Mouse (Mus musculus) MEL (cell line): ENCODE measurements around the gene Mpp2.

ENCODE experiments used
- CTCF ChIP-seq, 3 experiments: IDR thresholded peaks in 2 of 3; conservative IDR thresholded peaks in 1 of 3; 2 replicates each; pipeline ENCODE4 v1.5.1; 2011 to 2012; ENCODE audit warnings: low read length in 3 of 3, low read depth in 2 of 3, mild to moderate bottlenecking in 2 of 3, improper control_type of control experiment in 1 of 3, inconsistent platforms in 1 of 3, mixed read lengths in 1 of 3, moderate library complexity in 1 of 3; ENCODE audit not compliant: control insufficient read depth in 1 of 3, insufficient read depth in 1 of 3, poor library complexity in 1 of 3, severe bottlenecking in 1 of 3
- E2F4 ChIP-seq: IDR thresholded peaks from 2 replicates; pipeline ENCODE4 v1.6.1; 2011; ENCODE audit warnings: low read depth, low read length, improper control_type of control experiment, borderline replicate concordance
- EP300 ChIP-seq, 2 experiments: IDR thresholded peaks; 2 replicates each; pipeline ENCODE4 v1.6.1; 2011; ENCODE audit warnings: improper control_type of control experiment in 2 of 2, low read length in 2 of 2, low read depth in 1 of 2, mild to moderate bottlenecking in 1 of 2
- ETS1 ChIP-seq: IDR thresholded peaks from 2 replicates; pipeline ENCODE4 v1.6.1; 2012; ENCODE audit warnings: low read depth, mild to moderate bottlenecking, inconsistent platforms, low read length, improper control_type of control experiment, moderate library complexity
- GABPA ChIP-seq: IDR thresholded peaks from 2 replicates; pipeline ENCODE4 v1.6.1; 2012; ENCODE audit warnings: low read depth, mild to moderate bottlenecking, inconsistent platforms, low read length, improper control_type of control experiment, moderate library complexity
- MAFK ChIP-seq: IDR thresholded peaks from 2 replicates; pipeline ENCODE4 v1.6.1; 2011; ENCODE audit warnings: low read depth, mild to moderate bottlenecking, low read length, improper control_type of control experiment, borderline replicate concordance
- POLR2A ChIP-seq, 2 experiments: IDR thresholded peaks; 2 replicates each; pipeline ENCODE4 v1.6.1; 2011 to 2012; ENCODE audit warnings: low read length in 2 of 2, mild to moderate bottlenecking in 2 of 2, control low read depth in 1 of 2, improper control_type of control experiment in 1 of 2, low read depth in 1 of 2, moderate library complexity in 1 of 2; ENCODE audit not compliant: control insufficient read depth in 1 of 2, insufficient read depth in 1 of 2, poor library complexity in 1 of 2
- SMC3 ChIP-seq: IDR thresholded peaks from 2 replicates; pipeline ENCODE4 v1.6.1; 2011; ENCODE audit warnings: low read depth, low read length, improper control_type of control experiment
- TCF12 ChIP-seq: IDR thresholded peaks from 2 replicates; pipeline ENCODE4 v1.6.1; 2014; ENCODE audit warnings: low read depth, mild to moderate bottlenecking, inconsistent platforms, low read length, improper control_type of control experiment, moderate library complexity

DNA sequence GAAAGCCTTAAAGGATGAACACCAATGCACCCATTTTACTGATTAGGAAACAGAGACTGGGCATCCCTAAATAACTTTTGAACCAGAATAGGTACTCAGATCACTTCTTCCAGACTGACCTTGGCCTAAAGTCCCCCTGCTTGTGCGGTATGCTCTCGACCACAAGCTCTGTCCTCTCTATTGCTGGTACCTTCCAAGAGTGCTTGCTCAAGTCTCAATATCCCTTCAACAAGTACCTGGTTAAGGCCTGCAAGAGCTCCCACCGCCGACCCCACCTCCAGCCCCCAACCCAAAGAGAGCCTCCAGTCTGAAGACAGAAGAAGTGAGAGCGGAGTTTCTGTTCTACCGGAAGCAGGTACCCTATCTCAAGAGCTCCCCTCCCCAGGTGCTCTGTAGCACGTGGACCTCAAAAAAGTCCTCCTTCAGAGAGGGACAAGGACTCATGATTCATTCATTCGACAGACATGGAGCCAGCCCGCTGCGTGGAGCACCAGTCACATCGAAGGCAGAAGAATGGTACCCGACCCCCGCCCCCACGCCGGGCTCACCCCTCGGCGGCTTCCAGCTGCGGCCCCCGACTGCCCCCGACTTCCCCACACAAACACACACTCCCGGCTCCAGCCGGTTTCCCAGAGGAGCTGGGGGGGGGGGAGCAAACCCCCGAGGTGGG is 62.2 kb downstream of the Mpp2 start:
- no peak for TF ChIP-seq CTCF (IDR thresholded peaks at IDR 0.05 in 2 of 3, conservative IDR thresholded peaks at IDR 0.05 in 1 of 3; ENCODE audit: control insufficient read depth in 1 of 3, insufficient read depth in 1 of 3, low read depth in 2 of 3, low read length in 3 of 3, poor library complexity in 1 of 3, severe bottlenecking in 1 of 3)
- TF ChIP-seq POLR2A (IDR thresholded peaks at IDR 0.05; ENCODE audit: control insufficient read depth in 1 of 2, insufficient read depth in 1 of 2, low read depth in 1 of 2, low read length in 2 of 2, poor library complexity in 1 of 2) = no peak
- TF ChIP-seq EP300 (IDR thresholded peaks at IDR 0.05; ENCODE audit: low read depth in 1 of 2, low read length in 2 of 2) = no peak
- TF ChIP-seq GABPA = no peak
- no peak for TF ChIP-seq TCF12
- TF ChIP-seq ETS1 = no peak
- TF ChIP-seq MAFK = no peak
- no peak for TF ChIP-seq E2F4
- TF ChIP-seq SMC3 = no peak
